Mouse (Mus musculus) common myeloid progenitor, adult 5-6 weeks (primary cell): Measurements from ENCODE around the gene Vps33a. TPM values are rescaled to one million over a fixed set of nuclear protein-coding genes. Genes with fewer than 3 reads are reported as not detected.

Experiments
- total RNA-seq: library from RNA; stranded (forward); fragments of 200-1000, 187-1606 nt; gene quantifications from 2 replicates; pipeline ENCODE4 v1.2.3, GENCODE M21; 2017

The Vps33a gene
- total RNA-seq, 1 experiment from 2014 or later: 20.5 TPM

Other genes starting within 250 kb of the Vps33a start
- gene Bcl7a, start 229.2 kb downstream of the Vps33a start, total RNA-seq: 18.9 and 19.4 TPM in 2 replicates
- 9.1 and 13.9 TPM in 2 replicates for gene Mlxip, start 178.2 kb downstream of the Vps33a start, total RNA-seq
- gene Lrrc43, start 83.7 kb downstream of the Vps33a start, total RNA-seq: not detected in 2 replicates
- not detected in 2 replicates for gene Il31, start 83.5 kb downstream of the Vps33a start, total RNA-seq
- gene B3gnt4, start 62.6 kb downstream of the Vps33a start, total RNA-seq: 0.14 TPM in 1 of 2 replicates, not detected in the other
- gene Diablo, start 48.9 kb downstream of the Vps33a start, total RNA-seq: 38.3 and 60.5 TPM in 2 replicates
- not detected in 2 replicates for gene Gm49027, start 47.5 kb downstream of the Vps33a start, total RNA-seq
- 80.8 and 105 TPM in 2 replicates for gene Clip1, start 111.6 kb upstream of the Vps33a start, total RNA-seq
- gene Zcchc8, start 148.1 kb upstream of the Vps33a start, total RNA-seq: 79.9 and 124 TPM in 2 replicates
- gene Rsrc2, start 176.4 kb upstream of the Vps33a start, total RNA-seq: 308 and 310 TPM in 2 replicates
- gene Kntc1, start 176.7 kb upstream of the Vps33a start, total RNA-seq: 44.2 and 59.1 TPM in 2 replicates